Mouse (Mus musculus): ENCODE data around the gene Ctdsp2. TPM values are rescaled to one million over a fixed set of nuclear protein-coding genes. Genes with fewer than 3 reads are reported as not detected.

The Ctdsp2 gene
- polyA plus RNA-seq, 1 experiment from 2014 or later: 112 TPM

DNA sequence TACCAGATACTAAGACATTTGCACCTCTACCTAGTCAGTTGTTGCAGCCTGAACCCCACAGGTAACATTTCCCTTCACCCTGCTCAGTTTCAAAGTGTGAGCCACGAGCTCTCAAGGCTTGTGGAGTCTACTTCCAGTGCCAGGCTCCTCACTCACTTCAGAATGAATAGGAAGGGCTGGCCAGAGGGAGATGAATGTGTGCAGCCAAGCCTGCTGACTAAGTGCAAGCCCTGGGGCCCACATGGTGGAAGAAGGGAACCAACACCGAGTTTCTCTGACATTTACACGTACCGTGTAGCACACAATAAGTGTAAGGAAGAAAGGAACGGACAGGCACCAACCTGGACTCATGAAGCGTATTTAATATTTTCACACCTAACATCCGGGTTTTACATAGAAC, 25.3 kb downstream of the Ctdsp2 start:
- Histone ChIP-seq H3K9me3 (ENCODE audit: control insufficient read depth, low read length) (no peaks in the 10 kb centered on the region), H3K4me1 (ENCODE audit: control insufficient read depth, insufficient read depth, low read length) (no peaks in the 10 kb centered on the region), H3K4me3 (ENCODE audit: low read length) (no peak overlapping the region), H3K27ac (ENCODE audit: low read depth, low read length) (no peak overlapping the region), H3K36me3 (ENCODE audit: control insufficient read depth, insufficient read depth, low read length) (peaks cover 9% of the 10 kb centered on the region), H3K9ac (ENCODE audit: low read depth, low read length) (no peak overlapping the region), H3K4me2 (replicated peaks; ENCODE audit: low read depth, low read length) (no peak overlapping the region), H3K27me3 (ENCODE audit: control insufficient read depth, insufficient read depth, low read length) (no peaks in the 10 kb centered on the region)
- no peak for ATAC-seq (ENCODE audit: low FRiP score, low TSS enrichment)
- 83% methylated on average over 7 of the region's 7 CpGs for WGBS

- Histone ChIP-seq H3K4me1 (ENCODE audit: control insufficient read depth, insufficient read depth, low read length) (no peaks in the 10 kb centered on the region), H3K36me3 (ENCODE audit: control insufficient read depth, insufficient read depth, low read length) (no peaks in the 10 kb centered on the region), H3K27me3 (ENCODE audit: control insufficient read depth, insufficient read depth, low read length) (no peaks in the 10 kb centered on the region), H3K4me2 (replicated peaks; ENCODE audit: low read depth, low read length) (no peak overlapping the region), H3K9ac (ENCODE audit: low read depth, low read length) (no peak overlapping the region), H3K9me3 (ENCODE audit: control insufficient read depth, low read length) (no peaks in the 10 kb centered on the region), H3K4me3 (ENCODE audit: low read length) (no peak overlapping the region), H3K27ac (ENCODE audit: low read depth, low read length) (no peak overlapping the region)
- WGBS: 59% methylated on average over 5 of the region's 5 CpGs
- ATAC-seq (ENCODE audit: low FRiP score, low TSS enrichment): peak; percentile 47; the same call in 1 of the 2 replicates
Observed at GRCm38 (mm10) chr10:127016488-127016887, 38.0 kb downstream of the Ctdsp2 start.

GRCm38 (mm10) chr10:127017071-127017470, 38.6 kb downstream of the Ctdsp2 start:
- Histone ChIP-seq H3K9ac (ENCODE audit: low read depth, low read length) (no peak overlapping the region), H3K27ac (ENCODE audit: low read depth, low read length) (no peak overlapping the region), H3K4me3 (ENCODE audit: low read length) (no peak overlapping the region), H3K27me3 (ENCODE audit: control insufficient read depth, insufficient read depth, low read length) (no peaks in the 10 kb centered on the region), H3K4me2 (replicated peaks; ENCODE audit: low read depth, low read length) (no peak overlapping the region), H3K4me1 (ENCODE audit: control insufficient read depth, insufficient read depth, low read length) (no peaks in the 10 kb centered on the region), H3K36me3 (ENCODE audit: control insufficient read depth, insufficient read depth, low read length) (no peaks in the 10 kb centered on the region; the same call in 1 of the 2 replicates), H3K9me3 (ENCODE audit: control insufficient read depth, low read length) (no peaks in the 10 kb centered on the region)
- ATAC-seq (ENCODE audit: low FRiP score, low TSS enrichment): no peak
- 13% methylated on average over 2 of the region's 2 CpGs for WGBS

DNA sequence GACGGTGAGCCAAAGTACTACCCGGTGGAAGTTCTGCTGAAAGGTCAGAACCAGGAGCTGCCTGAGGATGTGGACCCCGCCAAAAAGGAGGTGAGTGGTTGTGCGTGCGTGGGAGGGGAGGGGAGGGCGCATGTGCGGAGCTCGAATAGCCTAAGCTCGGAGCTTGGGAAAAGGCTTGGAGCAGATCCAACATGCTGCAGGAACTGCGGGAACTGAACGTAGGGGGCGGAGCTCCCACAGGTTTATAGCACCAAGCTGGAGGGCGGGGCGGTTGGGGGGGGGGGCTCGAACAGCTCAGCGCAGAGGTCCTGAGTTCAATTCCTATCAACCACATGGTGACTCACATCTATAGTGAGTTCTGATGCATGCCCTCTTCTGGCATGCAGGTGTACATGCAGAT, 39.9 kb downstream of the Ctdsp2 start:
- no peaks in the 10 kb centered on the region for H3K4me1 ChIP-seq (ENCODE audit: control insufficient read depth, insufficient read depth, low read length)
- H3K27me3 ChIP-seq (ENCODE audit: control insufficient read depth, insufficient read depth, low read length): no peaks in the 10 kb centered on the region
- no peak overlapping the region for H3K9ac ChIP-seq (ENCODE audit: low read depth, low read length)
- no peak for ATAC-seq (ENCODE audit: low FRiP score, low TSS enrichment)
- WGBS: 69% methylated on average over 16 of the region's 16 CpGs
- no peak overlapping the region for H3K4me3 ChIP-seq (ENCODE audit: low read length)
- no peak overlapping the region for H3K27ac ChIP-seq (ENCODE audit: low read depth, low read length)
- H3K36me3 ChIP-seq (ENCODE audit: control insufficient read depth, insufficient read depth, low read length): peaks cover 11% of the 10 kb centered on the region
- no peak overlapping the region for H3K4me2 ChIP-seq (replicated peaks; ENCODE audit: low read depth, low read length)
- no peaks in the 10 kb centered on the region for H3K9me3 ChIP-seq (ENCODE audit: control insufficient read depth, low read length)

- peak; percentile 91 for ATAC-seq (ENCODE audit: low FRiP score, low TSS enrichment)
- Histone ChIP-seq H3K9me3 (ENCODE audit: control insufficient read depth, low read length) (no peaks in the 10 kb centered on the region), H3K27ac (ENCODE audit: low read depth, low read length) (peak within 1 kb of the TSS; percentile 72), H3K9ac (ENCODE audit: low read depth, low read length) (peak within 1 kb of the TSS; percentile 82), H3K27me3 (ENCODE audit: control insufficient read depth, insufficient read depth, low read length) (no peaks in the 10 kb centered on the region), H3K4me1 (ENCODE audit: control insufficient read depth, insufficient read depth, low read length) (peaks cover 7% of the 10 kb centered on the region; the same call in 1 of the 2 replicates), H3K4me3 (ENCODE audit: low read length) (peak within 1 kb of the TSS; percentile 59), H3K4me2 (replicated peaks; ENCODE audit: low read depth, low read length) (peak within 1 kb of the TSS; percentile 60), H3K36me3 (ENCODE audit: control insufficient read depth, insufficient read depth, low read length) (peaks cover 36% of the 10 kb centered on the region)
- 6% methylated on average over 47 of the region's 56 CpGs for WGBS
Observed at GRCm38 (mm10) chr10:127030336-127031296, 52.1 kb downstream of the Ctdsp2 start, which contains the start of gene Tsfm. TSS of gene Tsfm (minus strand) at chr10:127030840.

- Histone ChIP-seq H3K27me3 (ENCODE audit: control insufficient read depth, insufficient read depth, low read length) (no peaks in the 10 kb centered on the region), H3K9me3 (ENCODE audit: control insufficient read depth, low read length) (no peaks in the 10 kb centered on the region), H3K36me3 (ENCODE audit: control insufficient read depth, insufficient read depth, low read length) (peaks cover 12% of the 10 kb centered on the region; the same call in 1 of the 2 replicates), H3K4me1 (ENCODE audit: control insufficient read depth, insufficient read depth, low read length) (peaks cover 7% of the 10 kb centered on the region; the same call in 1 of the 2 replicates), H3K27ac (ENCODE audit: low read depth, low read length) (no peak overlapping the region), H3K4me3 (ENCODE audit: low read length) (no peak overlapping the region), H3K4me2 (replicated peaks; ENCODE audit: low read depth, low read length) (no peak overlapping the region), H3K9ac (ENCODE audit: low read depth, low read length) (no peak overlapping the region)
- 88% methylated on average over 8 of the region's 8 CpGs for WGBS
- ATAC-seq (ENCODE audit: low FRiP score, low TSS enrichment): no peak
Observed at GRCm38 (mm10) chr10:127033301-127033741, 54.8 kb downstream of the Ctdsp2 start.

DNA sequence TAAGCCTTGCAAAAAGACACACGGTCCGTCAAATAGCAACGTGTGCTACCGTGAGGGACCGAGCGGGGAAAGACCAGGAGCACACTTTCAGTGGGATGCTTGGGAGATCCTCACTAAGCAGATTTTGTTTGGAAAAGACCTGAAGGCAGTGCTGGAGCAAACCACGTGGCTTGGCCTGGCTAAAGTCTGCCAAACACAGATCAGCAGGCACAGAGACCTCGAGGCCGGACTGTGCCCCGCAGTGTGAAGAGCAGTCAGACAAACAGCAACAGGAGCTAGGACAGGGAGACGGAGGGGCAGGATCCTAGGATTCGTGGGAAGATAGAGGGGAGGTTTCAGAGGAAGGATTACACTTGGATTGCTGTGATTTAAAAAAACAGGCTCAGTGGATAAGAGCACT, 57.8 kb downstream of the Ctdsp2 start:
- no peaks in the 10 kb centered on the region for H3K4me1 ChIP-seq (ENCODE audit: control insufficient read depth, insufficient read depth, low read length)
- no peaks in the 10 kb centered on the region for H3K9me3 ChIP-seq (ENCODE audit: control insufficient read depth, low read length)
- WGBS: 77% methylated on average over 12 of the region's 12 CpGs
- no peak overlapping the region for H3K4me2 ChIP-seq (replicated peaks; ENCODE audit: low read depth, low read length)
- H3K9ac ChIP-seq (ENCODE audit: low read depth, low read length): no peak overlapping the region
- H3K36me3 ChIP-seq (ENCODE audit: control insufficient read depth, insufficient read depth, low read length): no peaks in the 10 kb centered on the region
- ATAC-seq (ENCODE audit: low FRiP score, low TSS enrichment): no peak
- no peak overlapping the region for H3K27ac ChIP-seq (ENCODE audit: low read depth, low read length)
- H3K27me3 ChIP-seq (ENCODE audit: control insufficient read depth, insufficient read depth, low read length): peaks cover 3% of the 10 kb centered on the region; the same call in 1 of the 2 replicates
- no peak overlapping the region for H3K4me3 ChIP-seq (ENCODE audit: low read length)

DNA sequence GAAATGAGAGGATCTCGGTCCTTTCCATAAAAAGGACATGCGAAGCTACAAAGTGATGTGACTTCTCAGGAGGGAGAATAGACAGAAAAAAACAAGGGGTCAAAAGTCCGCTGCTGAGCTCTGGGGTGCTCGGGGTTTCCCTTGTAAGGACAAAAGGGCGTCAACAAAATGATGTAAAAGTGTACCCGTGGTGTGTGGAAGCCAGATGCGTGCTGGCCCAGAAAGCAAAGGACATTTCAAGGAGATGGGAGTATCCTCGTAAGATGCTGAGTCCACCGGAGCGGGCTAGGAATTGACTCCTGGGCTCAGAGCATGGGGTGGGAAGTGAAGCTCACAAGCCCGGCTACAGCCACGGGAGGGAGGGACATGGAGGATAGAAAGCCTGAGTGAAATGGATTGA, 59.1 kb downstream of the Ctdsp2 start:
- H3K9me3 ChIP-seq (ENCODE audit: control insufficient read depth, low read length): no peaks in the 10 kb centered on the region
- H3K4me2 ChIP-seq (replicated peaks; ENCODE audit: low read depth, low read length): no peak overlapping the region
- H3K4me3 ChIP-seq (ENCODE audit: low read length): no peak overlapping the region
- no peak overlapping the region for H3K9ac ChIP-seq (ENCODE audit: low read depth, low read length)
- peaks cover 4% of the 10 kb centered on the region for H3K4me1 ChIP-seq (ENCODE audit: control insufficient read depth, insufficient read depth, low read length)
- peaks cover 3% of the 10 kb centered on the region; the same call in 1 of the 2 replicates for H3K27me3 ChIP-seq (ENCODE audit: control insufficient read depth, insufficient read depth, low read length)
- WGBS: 80% methylated on average over 12 of the region's 12 CpGs
- no peak overlapping the region for H3K27ac ChIP-seq (ENCODE audit: low read depth, low read length)
- no peak for ATAC-seq (ENCODE audit: low FRiP score, low TSS enrichment)
- no peaks in the 10 kb centered on the region for H3K36me3 ChIP-seq (ENCODE audit: control insufficient read depth, insufficient read depth, low read length)
